Mouse (Mus musculus): ENCODE measurements at regions not wholly inside any gene's neighbourhood (a gene's known extent, or its start where the extent isn't known, plus 50 kb on each side); places are given as distances from the start of the nearest gene placed in this dataset.

DNA sequence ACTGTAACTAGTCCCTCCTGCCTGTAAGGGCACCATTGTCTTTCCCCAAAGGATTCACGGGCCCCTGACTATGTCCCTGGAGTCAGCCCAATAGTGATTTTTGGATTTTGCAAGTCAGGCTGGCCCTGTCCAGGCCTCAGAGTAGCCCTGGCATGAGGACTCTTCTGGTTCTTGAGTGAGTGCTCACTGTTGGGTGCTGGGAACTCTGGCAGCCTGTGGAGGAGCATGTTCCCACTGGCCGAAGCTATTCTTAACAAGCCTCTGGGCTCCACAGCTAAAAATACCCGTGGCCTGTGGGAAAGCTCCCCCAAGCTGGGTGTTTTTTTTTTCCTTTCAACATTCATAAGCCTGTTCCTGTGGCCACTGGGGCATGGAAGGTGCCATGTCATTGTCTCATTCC, 60.0 kb upstream of the Ccnd1 start:
- in situ Hi-C loops (cut with MboI, MseI), result no loop called here

DNA sequence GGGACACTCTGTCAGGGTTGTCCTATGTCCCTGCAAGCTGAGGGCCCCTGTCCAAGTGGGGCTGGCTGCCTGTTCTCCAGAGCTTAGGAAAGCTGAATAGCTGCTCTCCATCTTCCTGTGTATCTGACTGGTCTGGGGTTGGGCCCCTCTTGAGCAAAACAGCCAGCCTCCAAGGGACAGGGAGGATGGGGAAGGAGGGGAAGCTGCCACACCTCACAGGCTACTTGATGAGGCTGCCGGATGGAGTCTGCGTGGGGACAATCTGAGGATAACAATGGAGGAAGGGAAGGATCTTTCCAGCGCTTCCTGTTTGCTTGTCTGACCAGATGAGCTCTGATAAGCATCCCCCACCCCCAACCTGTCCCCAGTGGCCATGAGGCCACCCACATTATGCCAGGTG, 57.1 kb upstream of the Ccnd1 start:
- in situ Hi-C loops (cut with MboI, MseI), result no loop called here

DNA sequence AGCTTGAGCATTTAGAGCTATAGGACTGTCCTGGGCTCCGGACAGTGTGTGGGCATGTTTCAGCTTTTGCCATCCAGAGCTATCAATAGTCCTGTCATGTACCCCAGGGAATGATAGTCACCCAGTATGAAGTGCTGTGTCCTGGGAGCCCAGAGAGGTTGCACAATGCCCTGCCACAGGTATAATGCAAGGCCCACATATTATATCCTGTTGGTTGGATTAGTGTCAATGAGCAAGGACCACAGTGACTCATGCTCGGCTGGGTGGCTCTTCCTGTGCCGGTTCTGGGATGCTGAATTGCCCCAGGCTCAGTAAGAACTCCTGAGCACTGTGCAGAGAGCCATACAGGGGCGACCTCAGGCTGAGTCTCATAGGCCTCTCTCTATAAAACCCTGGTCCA, 54.5 kb upstream of the Ccnd1 start:
- in situ Hi-C loops (cut with MboI, MseI), result no loop called here

DNA sequence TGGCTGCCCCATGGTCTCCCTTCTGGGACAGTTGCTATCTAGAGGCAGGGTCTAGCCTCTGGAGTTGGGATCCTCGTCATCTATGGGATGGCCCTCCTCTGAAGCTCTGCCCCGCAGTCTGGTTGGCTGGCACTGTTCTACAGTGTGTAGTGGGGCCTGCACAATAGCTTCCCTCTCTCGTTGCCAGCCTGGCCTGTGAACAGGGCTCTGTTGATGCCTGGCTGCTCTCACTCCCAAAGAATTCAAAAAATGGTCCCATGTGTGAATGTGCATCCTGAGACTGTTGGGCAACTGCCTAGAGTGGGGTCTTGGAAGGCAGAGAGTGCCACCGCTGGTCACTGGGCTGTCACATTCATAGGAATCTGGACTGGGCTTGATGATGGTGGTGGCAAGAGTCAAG, 53.8 kb upstream of the Ccnd1 start:
- in situ Hi-C loops (cut with MboI, MseI), result no loop called here

DNA sequence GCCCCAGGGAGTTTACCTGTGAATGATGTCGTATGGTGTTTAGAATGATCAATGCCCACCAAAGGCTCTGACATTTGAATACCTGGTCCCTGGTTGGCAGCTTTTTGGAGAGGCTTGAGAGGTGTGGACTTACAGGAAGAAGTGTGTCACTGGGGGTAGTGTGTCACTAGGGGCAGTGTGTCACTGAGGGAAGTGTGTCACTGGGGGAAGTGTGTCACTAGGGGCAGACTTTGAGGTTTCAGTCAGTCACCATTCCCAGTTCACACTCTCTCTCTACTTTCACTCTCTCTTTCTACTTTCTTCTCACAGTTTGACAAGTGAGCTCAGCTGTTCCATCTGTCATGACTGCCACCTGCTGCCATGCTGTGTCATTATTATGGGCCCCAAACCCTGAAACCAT, 52.0 kb upstream of the Ccnd1 start:
- in situ Hi-C loops (cut with MboI, MseI), result no loop called here

Measured in regulatory T cell (primary cell).